Mouse (Mus musculus): ENCODE measurements around the gene Gap43. TPM values are rescaled to one million over a fixed set of nuclear protein-coding genes. Genes with fewer than 3 reads are reported as not detected.

Gap43 gene
- total RNA-seq, 2 experiments from 2014 or later: 198 to 210 TPM

DNA sequence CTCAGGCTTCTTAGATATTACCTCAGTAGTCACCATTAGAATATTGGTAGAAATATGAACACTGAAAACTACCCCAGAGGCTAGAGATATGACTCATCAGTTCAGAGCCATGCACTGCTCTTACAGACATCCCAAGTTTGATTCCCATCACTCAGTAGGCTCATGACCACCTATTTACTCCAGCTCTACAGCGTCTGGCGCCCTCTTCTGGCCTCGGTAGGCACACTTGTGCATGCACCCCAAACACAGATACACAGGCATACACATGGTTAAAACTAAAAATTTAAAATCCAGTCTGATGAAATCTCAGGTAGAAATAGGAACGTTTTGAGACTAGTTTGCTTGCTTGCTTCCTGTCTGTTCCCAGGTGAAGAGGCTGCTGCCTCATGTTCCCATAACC lies 109.1 kb downstream of the Gap43 start:
- H3K27ac ChIP-seq: no peak overlapping the region
- peak; percentile 48 for TF ChIP-seq CTCF (conservative IDR thresholded peaks at IDR 0.05)
- H3K4me3 ChIP-seq: no peak overlapping the region

More for the DNA sequence above, 109.1 kb downstream of the Gap43 start:
- no peak for DNase-seq (ENCODE audit: low spot score in 2 of 2)

Small RNA genes lying within 50 kb of the gene (microRNA-seq; reads per million reads assigned to microRNA genes)
- 50.1 to 60.7 reads per million in 2 experiments for gene Mir6540
